21 mouse cellular contexts compared by ENCODE assay signal in the genomic region with DNA sequence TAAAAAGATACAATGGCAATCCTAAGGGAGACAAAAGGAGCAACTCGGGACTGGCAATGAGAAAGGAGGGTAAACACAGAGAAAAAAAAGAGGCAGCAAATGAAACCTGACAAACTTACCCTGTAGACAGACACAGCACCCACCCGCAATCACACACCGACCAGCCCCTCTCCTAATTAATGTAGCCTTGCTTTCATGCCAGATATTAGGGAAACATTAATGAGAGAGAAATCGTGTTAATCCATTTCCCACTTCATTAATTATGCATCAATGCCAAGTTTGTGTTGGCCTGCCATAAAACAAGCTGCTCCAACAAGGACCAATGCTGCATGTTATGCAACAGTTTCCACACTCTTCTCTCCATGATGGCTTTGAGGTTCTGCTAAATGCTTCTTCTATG. TPM values are rescaled to one million over a fixed set of nuclear protein-coding genes. Genes with fewer than 3 reads are reported as not detected.
DNase-seq lines count a peak whose midpoint lies in the region; ATAC-seq and TF ChIP-seq lines count a peak whose summit lies in the region.
"Had no signal": no experiment of that assay in that cellular context is flagged by ENCODE, and none has a peak within 500 bp of the region (broad histone marks: within the 10 kb centered on the region; RNA-seq: fewer than 3 reads in every experiment).

No protein-coding gene starts in this region.

- H3K4me1 ChIP-seq in liver, adult 2 months (ENCODE audit: control insufficient read depth, insufficient read depth, low read length): no peaks in the 10 kb centered on the region
- no peaks in the 10 kb centered on the region for H3K4me1 ChIP-seq in liver, embryonic 11.5 days (replicated peaks; ENCODE audit: control insufficient read depth, insufficient read depth, low read length)
- H3K4me1 ChIP-seq in hindbrain, embryonic 13.5 days (replicated peaks): peaks cover 4% of the 10 kb centered on the region
- H3K4me1 ChIP-seq in midbrain, embryonic 15.5 days: peaks cover 10% of the 10 kb centered on the region
- H3K4me1 ChIP-seq: embryonic facial prominence, embryonic 10.5 days; limb, embryonic 10.5 days; liver, embryonic 13.5 days had no signal

- no peaks in the 10 kb centered on the region for H3K9me3 ChIP-seq in liver, embryonic 11.5 days (ENCODE audit: control insufficient read depth, low read length)
- H3K9me3 ChIP-seq in hindbrain, embryonic 13.5 days: no peaks in the 10 kb centered on the region
- no peaks in the 10 kb centered on the region for H3K9me3 ChIP-seq in midbrain, embryonic 15.5 days
- H3K9me3 ChIP-seq: embryonic facial prominence, embryonic 10.5 days; heart, embryonic 13.5 days; limb, embryonic 10.5 days; liver, embryonic 13.5 days had no signal

- DNase-seq in liver, adult 2 months (ENCODE audit: extremely low read depth, low read depth, low spot score): peak; percentile 24
- DNase-seq in liver, embryonic 11.5 days (ENCODE audit: low spot score): no peak
- DNase-seq in brain, embryonic 14.5 days (ENCODE audit: low read depth): peak; percentile 88
- no peak for DNase-seq in kidney, postnatal 4 days
- no peak for DNase-seq in urinary bladder, postnatal 25 days (ENCODE audit: low spot score)
- DNase-seq in frontal cortex, postnatal 36 days (ENCODE audit: low spot score in 2 of 2): no peak
- DNase-seq: adrenal gland, postnatal 10 days; cerebellum, adult 11-12 months; heart, adult 11 months; heart, postnatal 36 days; kidney, postnatal 10 days; liver, embryonic 13.5 days; lung, postnatal 10 days; thymus, adult 18-20 months had no signal

- no peak overlapping the region for H3K9ac ChIP-seq in liver, adult 2 months (ENCODE audit: low read depth, low read length)
- no peak overlapping the region for H3K9ac ChIP-seq in liver, embryonic 11.5 days (ENCODE audit: low read depth, low read length)
- H3K9ac ChIP-seq in hindbrain, embryonic 13.5 days: no peak overlapping the region
- H3K9ac ChIP-seq in midbrain, embryonic 15.5 days: no peak overlapping the region
- H3K9ac ChIP-seq: heart, embryonic 13.5 days; liver, embryonic 13.5 days had no signal

- no peak for TF ChIP-seq POLR2A in liver, adult 2 months (IDR thresholded peaks at IDR 0.05; ENCODE audit: extremely low read depth, insufficient read depth, low read length)
- no peak for TF ChIP-seq POLR2A in brain, embryonic 14.5 days (IDR thresholded peaks at IDR 0.05; ENCODE audit: borderline replicate concordance, extremely low read depth, insufficient read depth, insufficient read length, poor library complexity, severe bottlenecking)

- ATAC-seq in liver, embryonic 11.5 days (replicated peaks; ENCODE audit: low FRiP score): no peak
- ATAC-seq in hindbrain, embryonic 13.5 days (ENCODE audit: low FRiP score): peak; percentile 57
- ATAC-seq in midbrain, embryonic 15.5 days (replicated peaks): peak; percentile 86
- ATAC-seq: intestine, embryonic 16.5 days had no signal

- no peak overlapping the region for H3K4me2 ChIP-seq in liver, embryonic 11.5 days
- H3K4me2 ChIP-seq in hindbrain, embryonic 13.5 days: peak overlapping the region; percentile 28
- H3K4me2 ChIP-seq in midbrain, embryonic 15.5 days: peak overlapping the region; percentile 40
- H3K4me2 ChIP-seq: heart, embryonic 13.5 days; liver, embryonic 13.5 days had no signal

- TF ChIP-seq CTCF in liver, adult 2 months (IDR thresholded peaks at IDR 0.05; ENCODE audit: low read depth, low read length): no peak
- no peak for TF ChIP-seq CTCF in brain, embryonic 14.5 days (IDR thresholded peaks at IDR 0.05; ENCODE audit: borderline replicate concordance, extremely low read depth, insufficient read depth, insufficient read length)

- no peak overlapping the region for H3K27ac ChIP-seq in liver, adult 2 months (replicated peaks; ENCODE audit: insufficient read depth, low read depth, low read length)
- H3K27ac ChIP-seq in liver, embryonic 11.5 days (ENCODE audit: low read depth, low read length): no peak overlapping the region
- peak overlapping the region; percentile 44 for H3K27ac ChIP-seq in hindbrain, embryonic 13.5 days
- H3K27ac ChIP-seq in midbrain, embryonic 15.5 days: peak overlapping the region; percentile 56
- H3K27ac ChIP-seq: embryonic facial prominence, embryonic 10.5 days; heart, embryonic 13.5 days; left cerebral cortex, adult 2 months; limb, embryonic 10.5 days; liver, embryonic 13.5 days had no signal

- no peak overlapping the region for H3K4me3 ChIP-seq in liver, adult 2 months (ENCODE audit: insufficient read depth, low read depth, low read length)
- H3K4me3 ChIP-seq in liver, embryonic 11.5 days (ENCODE audit: low read depth, low read length): no peak overlapping the region
- H3K4me3 ChIP-seq in hindbrain, embryonic 13.5 days: peak overlapping the region; percentile 0; the same call in 1 of the 2 replicates
- H3K4me3 ChIP-seq in midbrain, embryonic 15.5 days: peak overlapping the region; percentile 16
- H3K4me3 ChIP-seq: embryonic facial prominence, embryonic 10.5 days; heart, embryonic 13.5 days; left cerebral cortex, adult 2 months; limb, embryonic 10.5 days; liver, embryonic 13.5 days had no signal

- 64% methylated on average over 4 of the region's 4 CpGs for WGBS in liver, adult 2 months
- WGBS in liver, embryonic 11.5 days: 74% methylated on average over 4 of the region's 4 CpGs
- WGBS in hindbrain, embryonic 13.5 days: 35% methylated on average over 4 of the region's 4 CpGs
- WGBS in midbrain, embryonic 15.5 days: 24% methylated on average over 4 of the region's 4 CpGs

- H3K79me2 ChIP-seq in liver, adult 2 months (ENCODE audit: control insufficient read depth, insufficient read depth, low read length): no peaks in the 10 kb centered on the region

- no peaks in the 10 kb centered on the region for H3K36me3 ChIP-seq in liver, adult 2 months (ENCODE audit: control insufficient read depth, insufficient read depth, low read length)
- H3K36me3 ChIP-seq in liver, embryonic 11.5 days (ENCODE audit: control insufficient read depth, insufficient read depth, low read length): no peaks in the 10 kb centered on the region
- H3K36me3 ChIP-seq in hindbrain, embryonic 13.5 days: no peaks in the 10 kb centered on the region
- no peaks in the 10 kb centered on the region for H3K36me3 ChIP-seq in midbrain, embryonic 15.5 days (replicated peaks)
- H3K36me3 ChIP-seq: embryonic facial prominence, embryonic 10.5 days; heart, embryonic 13.5 days; limb, embryonic 10.5 days; liver, embryonic 13.5 days had no signal

- no peaks in the 10 kb centered on the region for H3K27me3 ChIP-seq in liver, adult 2 months (ENCODE audit: control insufficient read depth, insufficient read depth, low read length)
- H3K27me3 ChIP-seq in liver, embryonic 11.5 days (replicated peaks; ENCODE audit: control insufficient read depth, insufficient read depth, low read length): no peaks in the 10 kb centered on the region
- H3K27me3 ChIP-seq in hindbrain, embryonic 13.5 days: no peaks in the 10 kb centered on the region
- H3K27me3 ChIP-seq in midbrain, embryonic 15.5 days (replicated peaks): no peaks in the 10 kb centered on the region
- H3K27me3 ChIP-seq: heart, embryonic 13.5 days; liver, embryonic 13.5 days had no signal

RNA-seq across cellular contexts. Expression of gene S1pr1, which starts 59.9 kb away (rescaled TPM):
- total RNA-seq in liver, adult 2 months (2014; rRNA removed): 21.5 and 35.2 TPM in 2 replicates
- polyA plus RNA-seq in liver, adult 2 months (2012; rRNA removed): 77.7 and 95.7 TPM in 2 replicates
- polyA plus RNA-seq in liver, embryonic 11.5 days (2014; fragmentation: Nextera tagmentation; extraction: Ambion mirVana): 17.8 and 18.7 TPM in 2 replicates
- polyA plus RNA-seq in brain, embryonic 14.5 days (2012; rRNA removed): 27.6 and 29.8 TPM in 2 replicates
- polyA plus RNA-seq in hindbrain, embryonic 13.5 days (2015; fragmentation: Nextera tagmentation; extraction: Ambion mirVana): 22.8 and 23.5 TPM in 2 replicates
- 27.7 TPM in 2 replicates for polyA plus RNA-seq in midbrain, embryonic 15.5 days (2015; fragmentation: Nextera tagmentation; extraction: Ambion mirVana)

Comparison
In these comparisons a context has a peak if more than half of its experiments do, and no peak if none do; other contexts are left out.
1. DNase-seq: peak in liver, adult 2 months (single experiment) and brain, embryonic 14.5 days (single experiment); none in liver, embryonic 11.5 days (single experiment), kidney, postnatal 4 days (0 of 2), urinary bladder, postnatal 25 days (single experiment) and frontal cortex, postnatal 36 days (0 of 2).
2. H3K27ac ChIP-seq: peak in hindbrain, embryonic 13.5 days (single experiment) and midbrain, embryonic 15.5 days (single experiment); none in liver, adult 2 months (single experiment) and liver, embryonic 11.5 days (single experiment).
3. H3K4me3 ChIP-seq: peak in hindbrain, embryonic 13.5 days (single experiment) and midbrain, embryonic 15.5 days (single experiment); none in liver, adult 2 months (single experiment) and liver, embryonic 11.5 days (single experiment).